Mouse (Mus musculus) lung, postnatal 0 days (tissue): Measurements from ENCODE around the gene Cep170b. TPM values are rescaled to one million over a fixed set of nuclear protein-coding genes. Genes with fewer than 3 reads are reported as not detected.

Experiments used
- ATAC-seq: fragments of 200-750 bp; cut with Nextera tagmentation; 2 replicates; pipeline ENCODE4 v1.8.0; 2017; ENCODE audit warnings: moderate library complexity
- DNase-seq: peaks from one replicate; pipeline ENCODE4 v3.0.0-alpha.2; 2016; ENCODE audit warnings: low spot score
- H3K27ac ChIP-seq: fragments of 300-500 bp; sonication (generic); 2 replicates; pipeline ENCODE4 v1.5.1; 2014; ENCODE audit warnings: antibody characterized with exemption, mild to moderate bottlenecking, low read length, mixed read lengths
- H3K27me3 ChIP-seq: fragments of 300-500 bp; sonication (generic); replicated peaks from 2 replicates; pipeline ENCODE4 v1.6.1; 2014; ENCODE audit warnings: low read length, mixed read lengths; ENCODE audit not compliant: insufficient read depth
- H3K36me3 ChIP-seq: fragments of 300-500 bp; sonication (generic); 2 replicates; pipeline ENCODE4 v1.6.1; 2014; ENCODE audit warnings: low read length, mixed read lengths; ENCODE audit not compliant: insufficient read depth
- H3K4me1 ChIP-seq: fragments of 300-500 bp; sonication (generic); 2 replicates; pipeline ENCODE4 v1.6.1; 2014; ENCODE audit warnings: antibody characterized with exemption, low read depth, low read length, mixed read lengths; ENCODE audit not compliant: insufficient read depth
- H3K4me2 ChIP-seq: fragments of 300-500 bp; sonication (generic); replicated peaks from 2 replicates; pipeline ENCODE4 v1.6.1; 2014; ENCODE audit warnings: low read depth, mild to moderate bottlenecking, low read length, moderate library complexity, mixed read lengths
- H3K4me3 ChIP-seq: fragments of 300-500 bp; sonication (generic); 2 replicates; pipeline ENCODE4 v1.5.1; 2014; ENCODE audit warnings: low read depth, low read length
- H3K9ac ChIP-seq: fragments of 300-500 bp; sonication (generic); replicated peaks from 2 replicates; pipeline ENCODE4 v1.6.1; 2014; ENCODE audit warnings: low read depth, mild to moderate bottlenecking
- H3K9me3 ChIP-seq: fragments of 300-500 bp; sonication (generic); 2 replicates; pipeline ENCODE4 v1.6.1; 2016; ENCODE audit warnings: low read length, mixed read lengths
- CTCF ChIP-seq: IDR thresholded peaks from 2 replicates; pipeline ENCODE4 v1.5.1; 2016; ENCODE audit warnings: antibody characterized with exemption, mild to moderate bottlenecking
- EP300 ChIP-seq: IDR thresholded peaks from 2 replicates; pipeline ENCODE4 v1.6.1; 2016; ENCODE audit warnings: antibody characterized with exemption, mild to moderate bottlenecking, control low read depth
- WGBS: fragments of 180-500 bp; shearing (Covaris S2); extraction: QIAGEN DNeasy Blood & Tissue Kit; methylation state at CpG from one replicate; pipeline ENCODE4 v1.1.7; 2014; 5-methylcytosine and 5-hydroxymethylcytosine counted together
- polyA plus RNA-seq: library from polyadenylated mRNA; unstranded; fragments of >200 nt; fragmentation: Nextera tagmentation; extraction: Ambion mirVana; gene quantifications from 2 replicates; pipeline ENCODE4 v1.2.1, GENCODE M21; 2015

Gene Cep170b
- polyA plus RNA-seq, 1 experiment from 2014 or later = 17.5 TPM

DNA sequence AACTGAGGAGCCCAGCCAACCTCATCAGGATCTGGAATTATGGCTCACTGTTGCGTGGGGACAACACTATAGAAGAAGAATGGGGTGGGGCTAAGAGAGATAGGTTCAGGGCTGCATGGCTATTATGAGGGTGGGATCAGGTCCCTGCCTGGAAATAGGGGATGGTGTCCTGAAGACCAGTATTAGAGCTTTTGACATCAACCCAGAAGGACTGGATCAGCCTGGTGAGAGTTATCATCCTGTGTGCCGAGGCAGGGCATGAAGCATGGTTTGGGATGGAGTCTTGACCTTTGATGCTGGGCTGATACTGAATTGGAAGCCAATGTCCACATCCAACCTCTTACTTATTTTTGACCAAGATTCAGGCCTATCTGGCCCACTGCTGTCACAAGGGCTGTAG, 49.5 kb downstream of the Cep170b start:
- TF ChIP-seq EP300 (no peak), CTCF (no peak)

DNA sequence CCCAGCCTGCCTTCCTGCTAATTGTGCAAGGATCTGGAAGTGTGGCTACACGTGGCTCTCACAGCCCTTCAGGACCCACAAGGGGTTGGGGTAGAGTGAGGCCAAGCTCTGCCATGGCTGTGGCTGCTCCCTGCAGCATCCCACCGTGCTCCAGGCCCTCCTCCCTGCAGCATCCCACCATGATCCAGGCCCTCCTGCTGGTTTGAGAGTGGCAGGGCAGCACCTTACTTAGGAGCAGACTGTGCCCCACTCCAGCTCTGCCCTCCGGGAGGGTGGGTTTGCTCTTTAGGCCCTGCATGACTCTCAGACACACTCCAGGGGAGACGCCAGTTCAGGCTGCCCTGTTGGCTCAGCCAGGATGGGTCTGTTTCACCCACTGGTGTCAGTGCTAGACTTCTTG, 50.1 kb downstream of the Cep170b start:
- Histone ChIP-seq H3K4me1 (no peaks in the 10 kb centered on the region), H3K9me3 (no peaks in the 10 kb centered on the region), H3K9ac (no peak overlapping the region), H3K4me3 (no peak overlapping the region), H3K27ac (no peak overlapping the region), H3K4me2 (no peak overlapping the region), H3K27me3 (no peaks in the 10 kb centered on the region), H3K36me3 (no peaks in the 10 kb centered on the region)
- ATAC-seq = no peak
- 64% methylated on average over 4 of the region's 4 CpGs for WGBS
- no peak for DNase-seq
- TF ChIP-seq EP300 = no peak

More for the DNA sequence above, 49.5 kb downstream of the Cep170b start:
- WGBS = 71% methylated on average over 2 of the region's 2 CpGs
- Histone ChIP-seq H3K4me3 (no peak overlapping the region), H3K4me1 (no peaks in the 10 kb centered on the region), H3K9me3 (no peaks in the 10 kb centered on the region), H3K9ac (no peak overlapping the region), H3K36me3 (no peaks in the 10 kb centered on the region), H3K4me2 (no peak overlapping the region), H3K27me3 (no peaks in the 10 kb centered on the region), H3K27ac (no peak overlapping the region)
- ATAC-seq (no peak), DNase-seq (no peak)

- Histone ChIP-seq H3K36me3 (no peaks in the 10 kb centered on the region), H3K4me3 (no peak overlapping the region), H3K9ac (no peak overlapping the region), H3K27ac (no peak overlapping the region), H3K4me1 (no peaks in the 10 kb centered on the region), H3K27me3 (no peaks in the 10 kb centered on the region), H3K4me2 (no peak overlapping the region), H3K9me3 (no peaks in the 10 kb centered on the region)
- DNase-seq = no peak
- ATAC-seq = no peak
- TF ChIP-seq CTCF (no peak), EP300 (no peak)
- whole genome bisulfite sequencing = 88% methylated on average over 14 of the region's 14 CpGs
These were observed 52.1 kb downstream of the Cep170b start for GRCm38 (mm10) chr12:112772306-112772705.

DNA sequence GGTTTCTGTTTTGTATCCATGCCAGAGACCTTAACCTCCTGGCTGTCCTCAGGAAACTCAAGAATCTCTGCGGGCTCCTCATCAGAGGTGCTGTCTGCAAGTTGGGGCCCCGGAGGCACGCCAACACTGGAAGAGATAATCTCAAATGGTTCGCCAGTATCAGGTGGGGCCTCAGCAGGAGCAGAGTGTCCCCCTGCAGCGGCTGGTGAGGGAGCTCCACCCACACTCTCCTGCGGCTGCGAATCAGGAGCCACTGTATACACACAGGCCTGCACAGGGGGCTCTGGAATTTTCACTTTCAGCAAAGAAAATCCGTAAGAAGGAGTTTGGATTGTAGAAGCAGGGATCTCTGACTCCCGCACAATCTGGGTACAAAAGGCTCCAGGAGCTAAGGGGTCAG, 53.1 kb downstream of the Cep170b start:
- Histone ChIP-seq H3K4me1 (no peaks in the 10 kb centered on the region), H3K4me3 (no peak overlapping the region), H3K4me2 (no peak overlapping the region), H3K27ac (no peak overlapping the region), H3K9ac (no peak overlapping the region), H3K27me3 (no peaks in the 10 kb centered on the region), H3K36me3 (no peaks in the 10 kb centered on the region), H3K9me3 (no peaks in the 10 kb centered on the region)
- TF ChIP-seq EP300 (no peak), CTCF (no peak)
- 19% methylated on average over 9 of the region's 9 CpGs for WGBS
- DNase-seq = no peak
- ATAC-seq = no peak

DNA sequence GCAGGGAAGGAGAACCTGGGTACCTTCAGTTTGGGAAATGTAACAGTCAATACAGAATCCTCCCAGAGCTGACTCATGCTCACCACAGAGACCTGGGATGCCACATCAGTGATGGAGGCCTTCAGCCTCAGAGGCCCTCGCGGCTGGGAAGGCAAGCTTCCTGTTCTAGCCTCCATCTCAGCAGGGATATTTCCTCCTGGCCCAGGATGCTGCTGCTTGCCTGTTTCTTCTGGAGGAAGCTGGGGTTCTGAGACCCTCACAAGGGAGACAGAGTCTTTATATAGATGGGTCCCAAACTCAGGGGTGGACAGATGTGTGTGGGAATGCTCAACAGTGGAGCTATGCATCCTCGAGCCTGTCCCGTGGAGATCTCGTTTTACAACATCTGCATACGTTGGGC, 53.8 kb downstream of the Cep170b start:
- no peak for TF ChIP-seq CTCF
- no peak for TF ChIP-seq EP300
- Histone ChIP-seq H3K4me3 (no peak overlapping the region), H3K4me1 (no peaks in the 10 kb centered on the region), H3K9ac (no peak overlapping the region), H3K9me3 (no peaks in the 10 kb centered on the region), H3K27ac (no peak overlapping the region), H3K36me3 (no peaks in the 10 kb centered on the region), H3K4me2 (no peak overlapping the region), H3K27me3 (no peaks in the 10 kb centered on the region)
- 72% methylated on average over 6 of the region's 6 CpGs for WGBS
- ATAC-seq = no peak
- DNase-seq = no peak

DNA sequence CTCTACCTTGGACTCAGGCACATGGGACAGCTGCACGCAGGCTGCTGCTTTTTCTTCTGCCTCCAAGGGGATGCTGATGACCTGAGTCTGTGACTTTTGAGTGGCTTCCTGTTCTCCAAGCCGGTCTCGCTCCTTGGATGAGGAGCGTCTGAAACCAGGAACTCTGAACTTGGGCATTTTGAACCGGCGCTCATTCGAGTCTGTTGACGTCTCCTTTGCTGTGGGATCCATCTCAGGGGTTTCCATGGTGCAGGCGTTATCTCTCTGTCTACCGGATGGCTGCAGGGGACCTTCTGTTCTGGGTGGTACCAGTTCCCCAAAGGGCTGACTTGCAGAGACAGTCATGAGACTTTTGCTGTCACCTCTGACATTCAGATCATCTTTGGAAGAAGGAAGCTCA, 54.2 kb downstream of the Cep170b start:
- DNase-seq (no peak), ATAC-seq (no peak)
- TF ChIP-seq CTCF = no peak
- TF ChIP-seq EP300 = no peak
- WGBS = 89% methylated on average over 10 of the region's 10 CpGs
- Histone ChIP-seq H3K4me3 (no peak overlapping the region), H3K4me1 (no peaks in the 10 kb centered on the region), H3K27me3 (no peaks in the 10 kb centered on the region), H3K9ac (no peak overlapping the region), H3K36me3 (no peaks in the 10 kb centered on the region), H3K27ac (no peak overlapping the region), H3K9me3 (no peaks in the 10 kb centered on the region), H3K4me2 (no peak overlapping the region)

DNA sequence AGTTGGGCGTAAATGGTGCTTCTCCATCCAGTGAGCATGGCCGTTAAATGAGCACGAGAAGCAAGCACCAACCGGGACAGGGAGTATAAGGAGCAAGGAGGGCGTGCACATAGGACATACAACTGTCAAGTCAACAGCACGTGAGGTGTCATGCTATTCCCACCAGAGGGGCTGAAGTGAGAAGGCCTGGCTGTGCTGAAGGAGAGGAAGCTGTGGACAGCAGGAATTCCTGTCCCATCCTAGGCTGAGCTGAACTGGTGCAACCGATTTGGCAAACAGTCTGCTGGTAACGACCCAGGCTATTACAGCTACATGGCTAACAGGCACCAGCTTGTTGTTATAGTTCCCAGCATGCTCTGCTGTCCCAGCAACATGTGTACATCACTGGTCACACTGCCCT, 70.8 kb downstream of the Cep170b start:
- Histone ChIP-seq H3K27me3 (no peaks in the 10 kb centered on the region), H3K4me3 (no peak overlapping the region), H3K36me3 (no peaks in the 10 kb centered on the region), H3K4me1 (peaks cover 12% of the 10 kb centered on the region; the same call in 1 of the 2 replicates), H3K4me2 (no peak overlapping the region), H3K27ac (no peak overlapping the region), H3K9me3 (no peaks in the 10 kb centered on the region), H3K9ac (no peak overlapping the region)
- 56% methylated on average over 8 of the region's 8 CpGs for WGBS
- no peak for ATAC-seq
- TF ChIP-seq CTCF = no peak
- TF ChIP-seq EP300 = no peak
- no peak for DNase-seq
